Mouse (Mus musculus): ENCODE measurements around the gene Cfl1. TPM values are rescaled to one million over a fixed set of nuclear protein-coding genes. Genes with fewer than 3 reads are reported as not detected.

Cfl1 gene
- total RNA-seq (2021) = 100 to 1,000 TPM; 274 to 350 TPM
- long read RNA-seq, experiment 1, transcript Cfl1-202 (4 exons, 2,354 nt) = major isoform, 269 of 291 reads
- long read RNA-seq, experiment 1, partial matches to known transcripts = 3 of 291 reads
- long read RNA-seq, experiment 1, other reads (novel, unspliced or antisense) = 17 of 291 reads
- long read RNA-seq, experiment 2, transcript Cfl1-202 (4 exons, 2,354 nt) = major isoform, 173 of 210 reads
- long read RNA-seq, experiment 2, partial matches to known transcripts = 3 of 210 reads
- long read RNA-seq, experiment 2, other reads (novel, unspliced or antisense) = 34 of 210 reads

DNA sequence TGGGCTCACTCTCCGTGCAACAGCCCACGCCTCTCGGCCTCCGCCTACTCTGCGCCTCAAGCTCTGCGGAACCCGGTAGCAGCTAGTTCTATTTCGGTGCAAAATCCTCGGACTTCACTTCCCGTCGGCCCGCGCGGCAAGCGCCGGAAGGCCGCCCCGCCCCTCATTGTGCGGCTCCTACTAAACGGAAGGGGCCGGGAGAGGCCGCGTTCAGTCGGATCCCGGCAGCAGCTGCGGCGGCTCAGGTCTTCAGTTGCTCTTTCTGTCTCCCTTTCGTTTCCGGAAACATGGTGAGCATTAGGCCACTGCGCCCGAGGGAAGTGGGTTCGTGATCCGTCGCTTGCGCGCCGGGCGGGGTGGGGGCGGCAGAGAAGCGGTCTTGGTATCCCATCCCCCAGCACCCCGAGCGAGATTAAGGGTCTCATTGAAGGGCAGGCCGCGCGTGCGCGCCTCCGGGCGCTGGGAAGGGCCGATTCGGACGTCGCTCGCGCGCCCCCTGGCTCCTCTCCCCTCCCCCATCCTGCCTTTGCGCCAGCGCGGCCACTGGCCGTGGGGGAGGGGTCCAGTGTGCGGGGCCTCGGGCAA, at the start of gene Cfl1:
TSS of gene Cfl1 (plus strand) at position 143 of the 585 bp plus-strand sequence.
- intact Hi-C loops (cut with DNase I) = loop anchor here (10.0 kb wide), 1 partner anchor 854 kb away; the partner anchor contains the start of gene Map4k2
- DNase-seq = peak; percentile 95

DNA sequence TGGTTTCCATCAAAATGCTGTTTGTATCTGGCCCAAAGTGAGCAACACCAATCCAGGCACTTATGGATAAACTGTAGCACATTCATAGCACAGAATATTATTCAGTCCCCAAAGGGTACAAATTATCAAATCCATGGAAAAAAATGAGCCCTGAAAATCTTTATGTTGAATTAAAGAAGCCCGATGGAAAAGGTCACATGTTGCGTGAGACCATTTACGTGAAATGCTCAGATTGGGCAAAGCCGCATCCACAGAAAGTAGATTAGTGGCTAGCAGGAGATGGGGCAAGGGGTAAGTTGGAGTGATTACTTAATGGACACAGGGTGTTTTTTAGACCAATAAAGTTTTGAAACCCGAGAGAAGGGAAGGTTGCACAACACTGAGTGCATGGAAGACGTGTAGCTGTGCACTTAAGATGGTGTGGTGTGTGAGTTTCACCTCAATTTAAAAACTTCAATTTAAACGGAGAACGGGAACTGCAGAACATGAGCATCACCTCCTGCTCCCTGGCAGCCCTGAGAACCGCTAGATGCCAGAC, 45.8 kb upstream of the Cfl1 start:
- intact Hi-C loops (cut with DNase I) = no loop called here
- no peak for DNase-seq

DNA sequence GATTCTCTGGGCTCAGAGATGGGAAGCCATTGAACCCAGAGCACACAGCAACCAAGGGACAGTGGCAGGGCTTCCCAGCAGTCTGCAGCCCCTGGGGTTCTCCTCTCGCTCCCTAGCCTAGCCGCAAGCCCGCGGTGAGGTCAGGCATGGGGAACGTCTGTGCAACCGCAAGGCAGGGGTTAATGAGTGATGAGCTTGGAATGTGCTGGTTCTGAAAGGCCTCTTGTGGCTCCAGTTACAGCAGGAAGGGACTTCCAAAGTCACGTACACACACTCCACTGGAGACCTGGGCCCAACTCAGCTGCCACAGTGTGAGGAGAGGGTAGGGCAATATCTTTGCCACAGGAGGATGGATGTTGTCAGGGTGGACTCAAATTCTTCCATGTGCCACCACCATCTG, 45.3 kb upstream of the Cfl1 start:
- intact Hi-C loops (cut with DNase I) = no loop called here
- no peak for DNase-seq

DNA sequence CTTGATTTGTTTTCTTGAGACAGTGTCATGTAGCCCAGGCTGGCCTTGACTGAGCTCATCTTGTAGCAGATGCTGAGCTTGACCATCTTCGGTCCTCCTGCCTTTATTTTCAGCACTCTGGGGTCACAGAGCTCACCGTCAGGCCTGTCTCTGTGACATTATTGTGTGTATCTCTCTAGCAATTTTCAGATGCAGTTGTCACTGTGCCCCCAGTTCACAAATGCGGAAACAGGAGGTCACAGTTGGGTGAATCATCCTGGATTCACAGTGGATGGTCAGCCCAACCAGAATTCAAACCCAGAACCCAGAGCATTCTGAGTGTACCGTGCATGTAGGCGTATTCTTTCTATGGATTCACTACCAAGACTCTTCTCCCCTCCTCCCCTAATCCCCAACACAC, 44.5 kb upstream of the Cfl1 start:
- DNase-seq = no peak
- intact Hi-C loops (cut with DNase I) = no loop called here

DNA sequence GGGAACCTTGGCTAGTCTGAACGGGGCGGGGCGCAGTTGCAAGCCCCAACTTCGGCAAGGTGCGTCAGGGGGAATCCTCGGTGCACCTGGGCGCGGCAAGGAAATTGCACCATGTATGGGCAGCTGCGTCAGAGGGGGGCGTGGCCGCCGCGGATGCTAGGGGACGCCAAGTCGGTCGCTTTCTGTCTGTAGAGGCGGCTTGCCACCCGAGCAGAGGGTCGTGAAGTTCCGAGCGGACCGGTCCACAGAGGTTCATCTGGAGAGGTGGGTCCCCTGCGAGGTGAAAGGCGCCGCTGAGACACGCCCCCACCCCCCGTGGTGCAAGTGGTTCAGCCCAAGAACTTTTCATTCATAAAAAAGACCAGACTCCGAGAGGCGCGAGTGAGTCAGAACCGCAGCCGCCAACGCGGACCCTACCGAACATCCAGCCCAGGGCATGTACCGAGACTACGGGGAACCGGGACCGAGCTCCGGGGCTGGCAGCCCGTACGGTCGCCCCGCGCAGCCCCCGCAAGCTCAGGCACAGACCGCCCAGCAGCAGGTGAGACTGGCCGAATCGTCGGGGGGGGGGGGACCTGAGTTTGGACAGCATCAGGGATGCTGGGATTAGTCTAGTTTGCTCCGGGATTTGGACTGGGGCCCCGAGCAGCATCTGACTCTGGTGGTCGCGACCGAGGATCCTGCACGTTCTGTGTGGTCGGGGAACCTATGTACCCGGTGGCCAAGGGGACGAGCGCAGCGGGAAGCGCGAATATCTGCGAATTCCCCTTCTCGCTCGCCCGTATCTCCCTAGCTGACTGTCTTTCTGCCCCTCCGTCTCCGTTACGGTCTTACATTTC, 42.5 kb upstream of the Cfl1 start, which contains the start of gene Fosl1:
TSS of gene Fosl1 (plus strand) at position 33 of the 839 bp plus-strand sequence.
- intact Hi-C loops (cut with DNase I) = no loop called here
- DNase-seq = peak; percentile 62 to 77

DNA sequence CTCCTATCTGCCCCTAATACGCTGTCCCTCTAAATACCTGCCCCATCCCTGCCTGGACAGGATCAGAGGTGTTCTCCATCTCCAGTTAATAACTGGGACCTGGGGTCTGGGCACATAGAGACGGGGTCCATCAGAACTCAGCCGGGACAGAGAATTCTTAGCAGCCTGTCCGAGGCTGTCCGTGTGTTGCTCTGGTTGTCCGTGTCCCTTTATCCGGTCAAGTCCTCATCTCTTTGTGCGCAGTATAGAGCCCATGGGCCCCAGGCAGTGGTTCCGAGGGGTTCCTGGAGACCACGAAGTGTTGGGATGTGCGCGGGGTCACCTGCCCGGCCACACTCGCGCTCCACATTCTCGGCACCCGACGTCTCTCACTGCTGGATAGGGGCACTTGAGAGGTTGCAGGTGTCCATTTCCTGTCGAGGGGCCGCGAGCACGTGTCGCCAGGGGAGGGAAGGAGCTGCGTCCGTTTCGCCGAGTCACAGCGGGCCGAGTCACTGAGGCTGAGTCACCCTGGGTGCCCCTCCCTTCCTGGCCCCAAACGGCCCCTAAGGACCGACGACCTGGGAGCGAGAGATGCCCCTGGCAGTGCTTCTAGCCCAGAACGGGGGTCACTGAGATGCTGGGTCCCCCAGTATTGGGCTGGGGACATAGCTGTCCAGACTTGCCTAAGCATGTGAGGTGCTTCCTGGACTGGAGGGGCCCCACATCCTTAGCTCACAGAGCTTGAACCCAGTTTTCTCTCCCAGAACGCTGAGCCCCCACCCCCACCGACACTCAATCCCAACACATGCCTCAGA, 41.7 kb upstream of the Cfl1 start:
- intact Hi-C loops (cut with DNase I) = no loop called here
- DNase-seq = peak in 1 of 2 experiments; percentile 31

DNA sequence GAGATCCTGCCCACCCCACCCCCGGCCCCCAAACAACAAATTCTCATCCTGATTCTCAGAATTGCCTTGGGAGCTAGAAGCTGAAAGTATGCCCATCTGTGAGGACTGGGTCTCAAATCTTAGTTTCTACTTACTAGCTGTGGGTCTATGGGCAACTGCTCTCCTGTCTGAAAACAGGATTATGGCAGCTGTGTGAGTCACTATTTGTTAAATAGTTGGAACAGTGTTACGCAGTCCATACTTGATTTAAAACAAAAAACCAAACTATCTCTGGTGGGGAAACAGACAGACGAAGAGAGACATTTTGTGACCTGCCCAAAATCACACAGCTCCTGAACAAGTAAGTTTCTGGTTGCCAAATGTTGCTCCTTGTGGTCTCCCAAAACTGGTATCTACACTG, 40.6 kb upstream of the Cfl1 start:
- DNase-seq = no peak
- intact Hi-C loops (cut with DNase I) = no loop called here

DNA sequence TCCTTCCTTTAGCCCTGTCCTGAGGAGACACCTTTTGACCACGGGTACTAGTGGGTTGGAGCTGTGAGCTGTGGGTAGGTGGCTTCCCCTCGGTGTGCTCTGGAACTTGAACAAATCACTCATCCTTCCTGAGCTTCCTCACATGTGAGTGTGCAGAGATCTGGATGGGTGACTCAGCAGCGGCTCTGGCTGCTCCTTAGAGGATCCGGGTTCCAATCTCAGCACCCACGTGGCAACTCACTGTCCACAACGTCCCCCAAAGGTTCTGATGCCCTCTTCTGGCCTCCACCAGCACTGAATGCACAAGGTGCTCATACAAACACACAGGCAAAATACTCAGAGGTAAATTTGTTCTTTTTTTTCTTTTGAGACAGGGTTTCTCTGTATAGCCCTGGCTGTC, 38.5 kb upstream of the Cfl1 start:
- DNase-seq = no peak
- intact Hi-C loops (cut with DNase I) = no loop called here

DNA sequence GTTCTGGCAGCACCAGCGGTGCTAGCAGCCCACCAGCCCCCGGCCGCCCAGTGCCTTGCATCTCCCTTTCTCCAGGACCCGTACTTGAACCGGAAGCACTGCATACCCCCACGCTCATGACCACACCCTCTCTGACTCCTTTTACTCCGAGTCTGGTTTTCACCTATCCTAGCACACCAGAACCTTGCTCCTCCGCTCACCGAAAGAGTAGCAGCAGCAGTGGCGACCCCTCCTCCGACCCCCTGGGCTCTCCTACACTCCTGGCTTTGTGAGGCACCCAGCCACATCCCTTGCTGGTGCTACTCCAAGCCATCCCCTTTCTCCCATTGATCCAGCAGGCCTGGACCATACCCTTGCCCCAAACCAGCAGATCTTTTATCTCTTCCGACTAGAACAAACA, 35.2 kb upstream of the Cfl1 start:
- intact Hi-C loops (cut with DNase I) = no loop called here
- DNase-seq = no peak

DNA sequence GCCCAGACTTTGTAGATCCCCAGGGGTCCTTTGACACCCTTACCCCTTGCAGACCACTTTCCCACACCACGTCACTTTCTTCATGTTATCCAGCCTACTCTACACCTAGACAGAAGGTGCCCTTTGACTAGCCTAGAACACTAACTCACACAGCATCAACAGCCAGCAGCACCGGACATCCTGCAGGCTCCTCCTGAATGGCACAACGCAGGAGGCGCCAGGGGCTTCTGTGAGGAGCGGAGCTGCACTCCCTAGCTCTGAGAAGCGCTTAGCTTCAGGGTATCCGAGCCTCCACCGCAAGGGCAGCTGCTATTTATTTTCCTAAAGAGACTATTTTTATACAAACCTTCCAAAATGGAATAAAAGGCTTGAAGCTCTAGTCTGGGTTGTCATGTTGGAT, 34.7 kb upstream of the Cfl1 start:
- intact Hi-C loops (cut with DNase I) = no loop called here
- DNase-seq = no peak

DNA sequence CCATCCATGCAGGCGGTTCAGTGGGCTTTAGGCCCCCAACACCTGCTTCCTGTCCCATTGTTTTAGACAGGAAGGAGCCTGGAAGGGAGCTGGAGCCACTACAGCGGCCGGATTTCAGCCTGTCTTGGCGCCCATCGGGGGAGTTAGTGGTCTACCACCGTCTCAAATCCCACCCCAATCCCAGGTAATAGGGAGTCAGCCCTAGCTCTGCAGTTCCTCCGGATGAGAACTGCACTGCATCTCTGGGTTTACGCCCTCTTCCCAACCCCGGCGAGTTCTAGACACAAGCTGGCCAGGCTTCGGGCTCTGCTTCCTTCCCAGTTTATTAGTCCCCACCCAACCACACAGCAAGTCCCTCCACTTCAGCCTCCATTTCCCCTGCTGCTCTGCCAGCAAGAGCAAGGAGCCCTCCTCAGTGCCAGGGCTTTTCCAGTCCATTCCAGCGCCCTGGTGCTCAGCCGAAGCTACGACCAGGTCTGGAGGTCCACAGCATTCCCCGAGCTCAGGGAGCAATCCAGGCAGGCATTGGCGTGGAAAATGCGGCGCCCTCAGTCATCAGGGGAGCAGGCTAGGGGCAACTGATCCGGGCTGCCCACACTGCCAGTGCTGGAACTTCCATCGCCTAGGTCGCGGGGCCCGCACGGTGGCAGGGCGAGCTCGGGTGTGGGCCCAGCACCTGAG, 33.9 kb upstream of the Cfl1 start:
- intact Hi-C loops (cut with DNase I) = no loop called here
- DNase-seq = peak; percentile 51 to 54

DNA sequence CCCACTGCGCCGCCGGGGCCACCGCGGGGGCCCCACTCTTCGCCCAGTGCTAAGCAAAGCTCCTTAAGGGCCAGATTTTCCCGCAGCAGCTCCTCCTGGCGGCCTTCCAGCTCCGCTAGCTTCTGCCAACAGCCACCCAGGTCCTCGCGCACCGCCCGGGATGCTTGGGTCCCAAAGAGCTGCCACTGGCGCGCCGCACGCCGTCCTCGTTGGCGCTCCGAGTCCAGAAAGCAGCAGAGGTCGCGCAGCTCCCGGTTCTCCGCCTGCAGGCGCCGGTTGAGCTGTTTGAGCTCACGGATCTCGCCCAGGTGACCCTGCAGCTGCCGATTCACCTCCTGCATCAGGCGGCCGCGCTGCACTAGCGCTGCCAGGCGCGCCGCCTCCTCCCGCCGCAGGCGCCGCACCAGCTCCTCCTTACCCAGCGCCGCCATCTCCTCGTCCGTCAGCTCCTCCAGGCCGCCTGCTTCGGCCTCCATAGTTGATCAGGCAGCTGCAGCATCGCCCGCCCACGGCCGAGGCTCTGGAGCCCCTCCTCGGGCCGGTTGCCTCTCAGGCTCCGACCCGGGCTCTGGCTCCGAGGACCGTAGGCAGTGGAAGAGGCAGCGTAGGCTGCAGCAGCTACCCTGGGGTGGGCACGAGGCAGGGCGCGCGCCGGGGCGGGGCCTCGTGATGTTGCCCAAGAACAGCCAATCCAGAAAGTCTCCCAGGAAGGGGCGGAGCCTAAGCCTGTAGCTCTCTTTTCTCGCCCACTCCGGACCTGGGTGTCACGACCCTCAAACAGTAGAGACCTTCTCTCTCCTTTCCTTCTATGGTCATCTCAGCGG, 33.1 kb upstream of the Cfl1 start:
- intact Hi-C loops (cut with DNase I) = no loop called here
- peak; percentile 96 for DNase-seq

DNA sequence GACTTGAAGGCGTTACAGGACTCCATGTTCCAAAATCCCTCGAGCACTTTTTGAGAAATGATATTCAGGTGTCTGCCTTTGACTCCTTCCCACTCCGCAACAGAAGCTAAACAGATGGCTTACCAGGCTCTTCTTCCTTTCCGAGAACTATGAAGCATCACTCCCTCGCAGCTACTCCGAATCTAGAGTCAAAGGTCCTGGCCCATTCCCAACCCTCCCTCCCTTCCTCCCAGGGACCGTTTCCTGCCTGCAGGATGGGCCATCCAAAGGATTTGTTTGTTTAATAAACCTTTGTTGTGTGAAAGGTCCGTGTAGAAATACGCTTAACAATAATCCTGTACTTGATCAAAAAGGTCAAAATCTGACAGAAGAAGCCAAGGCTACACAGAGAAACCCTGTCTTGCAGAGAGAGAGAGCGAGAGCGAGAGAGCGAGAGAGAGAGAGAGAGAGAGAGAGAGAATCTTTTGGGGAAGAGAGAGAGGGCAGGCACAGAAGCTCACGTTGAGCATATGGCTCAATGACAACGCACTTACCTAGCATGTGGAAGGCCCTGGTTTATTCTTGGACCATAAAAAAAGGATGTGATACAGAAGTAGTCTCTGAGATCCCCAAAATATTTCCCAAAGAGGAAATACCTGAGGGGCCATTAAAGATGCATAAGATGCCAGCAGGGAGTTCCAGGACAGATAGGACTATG, 32.4 kb upstream of the Cfl1 start, which contains the start of gene Ccdc85b:
TSS of gene Ccdc85b (minus strand) at position 149 of the 697 bp plus-strand sequence.
- intact Hi-C loops (cut with DNase I) = no loop called here
- DNase-seq = peak in 1 of 2 experiments; percentile 53

DNA sequence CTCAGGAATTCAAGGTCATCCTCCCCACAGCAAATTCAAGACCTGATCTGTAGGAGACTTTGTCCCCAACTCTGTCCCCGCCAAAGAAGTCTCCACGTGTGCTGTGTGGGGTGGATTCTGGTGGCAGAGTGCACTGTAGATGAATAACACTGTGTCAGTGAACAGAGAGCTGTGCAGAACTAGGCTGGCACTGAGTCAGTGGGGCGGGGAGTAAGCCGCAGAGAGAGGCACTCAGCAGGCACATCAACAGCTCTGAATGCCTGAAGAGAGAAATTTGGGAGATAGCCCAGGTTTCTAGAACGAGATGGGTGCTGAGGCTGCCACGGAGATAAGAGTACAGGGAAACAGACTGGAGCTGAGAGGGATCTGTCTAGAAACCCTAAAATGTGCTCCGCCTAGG, 31.2 kb upstream of the Cfl1 start:
- intact Hi-C loops (cut with DNase I) = no loop called here
- peak in 1 of 2 experiments; percentile 32 for DNase-seq

DNA sequence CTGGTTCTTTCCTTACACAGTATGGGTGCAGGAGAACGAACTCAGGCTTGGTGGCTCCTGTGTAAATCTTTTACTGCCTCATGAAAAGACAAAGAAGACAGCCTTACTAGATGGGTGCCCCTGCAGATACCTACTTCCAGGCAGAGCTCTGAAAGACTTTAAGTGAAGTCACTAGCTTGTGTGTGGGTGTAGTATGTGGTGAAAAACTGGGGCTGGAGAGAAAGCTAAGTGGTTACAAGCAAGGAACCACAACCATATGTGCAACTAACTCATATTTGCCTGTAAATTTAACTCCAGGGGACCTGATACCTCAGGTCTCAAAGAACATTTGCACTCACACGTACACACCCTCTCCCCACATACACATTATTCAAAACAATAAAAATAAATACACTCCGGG, 30.4 kb upstream of the Cfl1 start:
- no peak for DNase-seq
- intact Hi-C loops (cut with DNase I) = no loop called here

DNA sequence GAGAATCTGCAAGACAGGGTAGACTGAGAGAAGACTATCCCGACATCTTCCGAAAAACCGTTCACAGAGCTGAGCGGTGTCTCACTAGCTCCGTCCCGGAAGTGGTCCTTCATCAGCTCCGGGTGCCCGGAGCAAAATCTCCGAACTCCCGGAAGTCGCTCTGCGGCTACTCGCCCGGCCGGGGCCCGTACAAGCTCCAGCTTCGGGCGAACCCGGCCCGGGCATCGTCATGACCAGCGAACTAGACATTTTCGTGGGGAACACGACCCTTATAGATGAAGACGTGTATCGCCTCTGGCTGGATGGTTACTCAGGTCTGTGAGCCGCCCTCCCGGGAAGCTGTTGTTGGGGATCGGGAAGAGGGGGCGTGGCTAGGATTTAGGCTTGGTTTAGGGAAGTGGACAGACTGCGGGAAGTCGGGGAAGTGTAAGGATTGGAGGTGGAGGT, 29.8 kb upstream of the Cfl1 start, which contains the start of gene Fibp:
TSS of gene Fibp (plus strand) at position 151 of the 447 bp plus-strand sequence.
- intact Hi-C loops (cut with DNase I) = no loop called here
- peak; percentile 85 to 95 for DNase-seq

DNA sequence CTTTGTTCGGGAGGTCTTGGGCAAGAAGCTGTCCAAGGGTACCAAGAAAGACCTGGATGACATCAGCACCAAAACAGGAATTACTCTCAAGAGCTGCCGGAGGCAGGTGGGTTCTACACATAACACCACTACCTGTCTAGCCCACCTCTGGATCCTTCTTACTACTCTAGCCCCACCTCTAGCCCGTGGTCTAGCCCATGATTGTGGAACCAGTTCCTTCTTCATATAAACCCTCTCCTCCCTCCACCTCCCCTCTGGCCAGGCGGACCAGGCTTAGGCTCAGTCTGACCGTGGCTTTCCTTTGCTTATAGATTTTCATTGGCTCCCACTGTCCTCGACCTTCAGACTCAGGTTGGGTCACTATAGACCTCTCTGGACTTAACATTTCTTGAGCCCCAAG, 28.8 kb upstream of the Cfl1 start:
- intact Hi-C loops (cut with DNase I) = no loop called here

DNA sequence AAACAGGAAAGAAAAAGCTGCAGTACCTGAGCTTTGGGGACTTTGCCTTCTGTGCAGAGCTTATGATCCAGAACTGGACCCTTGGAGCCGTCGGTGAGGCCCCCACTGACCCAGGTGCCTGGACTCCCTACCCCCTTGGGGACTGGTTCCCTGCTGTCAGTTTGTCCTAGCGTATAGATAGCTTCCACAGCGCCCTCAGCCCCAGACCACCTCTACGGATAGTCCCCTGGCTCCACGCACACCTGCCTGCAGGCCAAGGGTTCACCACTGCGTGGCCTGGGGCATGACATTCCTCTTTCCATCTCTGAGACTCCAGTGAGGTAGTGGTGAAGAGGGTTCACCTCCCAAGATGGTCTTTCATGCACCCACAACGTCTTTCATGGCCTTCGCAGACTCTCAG, 27.0 kb upstream of the Cfl1 start:
- intact Hi-C loops (cut with DNase I) = loop anchor here (2.0 kb wide), 1 partner anchor 24 kb away; no protein-coding TSS in a partner anchor
- peak in 1 of 2 experiments; percentile 1 for DNase-seq

More for the DNA sequence above, 28.8 kb upstream of the Cfl1 start:
- no peak for DNase-seq
